Mouse (Mus musculus): ENCODE results near the gene Akt3. TPM values are rescaled to one million over a fixed set of nuclear protein-coding genes. Genes with fewer than 3 reads are reported as not detected.

Akt3 gene
- polyA plus RNA-seq, 1 experiment from 2014 or later = 0.37 TPM

GRCm38 (mm10) chr1:177031196-177031595 is 226.8 kb downstream of the Akt3 start:
- no peak overlapping the region for H3K27ac ChIP-seq (ENCODE audit: low read length)
- ATAC-seq (ENCODE audit: low read depth) = no peak
- H3K9me3 ChIP-seq (replicated peaks; ENCODE audit: control insufficient read depth, low read length) = no peaks in the 10 kb centered on the region
- H3K4me2 ChIP-seq (ENCODE audit: low read depth, low read length) = no peak overlapping the region
- 69% methylated on average over 1 of the region's 1 CpGs for WGBS (ENCODE audit: insufficient replicate concordance)
- no peaks in the 10 kb centered on the region for H3K4me1 ChIP-seq (ENCODE audit: control insufficient read depth, low read depth, low read length)
- H3K9ac ChIP-seq (ENCODE audit: low read depth, low read length) = no peak overlapping the region
- no peaks in the 10 kb centered on the region for H3K27me3 ChIP-seq (ENCODE audit: control insufficient read depth, insufficient read depth, low read depth, low read length)
- no peaks in the 10 kb centered on the region for H3K36me3 ChIP-seq (ENCODE audit: control insufficient read depth, insufficient read depth)
- no peak overlapping the region for H3K4me3 ChIP-seq (ENCODE audit: low read depth, low read length)

DNA sequence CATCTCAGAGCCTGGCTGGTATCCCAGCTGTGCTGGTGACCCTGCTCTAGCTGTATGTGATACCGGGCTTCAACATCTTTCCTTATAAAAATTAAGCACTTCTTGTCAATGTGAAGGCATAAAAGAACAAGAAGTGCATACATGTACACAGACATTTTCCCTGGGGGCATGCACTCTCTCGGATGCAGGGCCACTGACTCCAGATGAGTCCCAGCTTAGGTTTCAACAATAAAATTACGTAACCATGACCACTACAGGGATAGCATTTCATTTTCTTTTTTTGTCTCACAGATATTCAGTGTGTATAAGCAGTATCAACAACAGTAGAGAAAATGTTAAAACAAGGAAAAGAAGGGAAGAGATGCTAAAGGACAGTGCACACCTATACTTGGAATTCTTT is 227.3 kb downstream of the Akt3 start:
- WGBS (ENCODE audit: insufficient replicate concordance) = 62% methylated on average over 3 of the region's 3 CpGs
- Histone ChIP-seq H3K4me3 (ENCODE audit: low read depth, low read length) (no peak overlapping the region), H3K4me1 (ENCODE audit: control insufficient read depth, low read depth, low read length) (no peaks in the 10 kb centered on the region)

DNA sequence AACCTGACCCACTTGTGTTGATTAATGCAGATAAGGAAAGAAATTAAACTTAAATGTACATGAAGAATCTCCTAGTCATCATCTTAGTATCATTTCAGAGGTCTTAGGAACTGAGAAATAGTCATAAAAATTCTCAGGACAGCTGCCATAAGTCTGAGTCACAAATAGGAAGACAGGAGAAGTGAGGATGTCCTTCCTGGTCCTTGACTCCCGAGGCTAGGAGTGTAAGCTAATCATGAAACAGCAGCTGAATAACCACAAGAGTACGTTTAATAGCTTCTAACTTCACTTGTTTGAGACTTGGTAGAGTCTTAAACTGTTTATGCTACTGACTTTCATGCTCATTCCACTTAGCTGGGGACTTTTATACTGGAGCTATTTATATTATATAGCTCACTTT is 229.0 kb downstream of the Akt3 start:
- Histone ChIP-seq H3K27me3 (ENCODE audit: control insufficient read depth, insufficient read depth, low read depth, low read length) (no peaks in the 10 kb centered on the region), H3K9ac (ENCODE audit: low read depth, low read length) (no peak overlapping the region), H3K9me3 (replicated peaks; ENCODE audit: control insufficient read depth, low read length) (no peaks in the 10 kb centered on the region), H3K4me2 (ENCODE audit: low read depth, low read length) (no peak overlapping the region), H3K4me3 (ENCODE audit: low read depth, low read length) (no peak overlapping the region), H3K27ac (ENCODE audit: low read length) (no peak overlapping the region), H3K36me3 (ENCODE audit: control insufficient read depth, insufficient read depth) (no peaks in the 10 kb centered on the region), H3K4me1 (ENCODE audit: control insufficient read depth, low read depth, low read length) (no peaks in the 10 kb centered on the region)
- 29% methylated on average over 2 of the region's 2 CpGs for WGBS (ENCODE audit: insufficient replicate concordance)
- ATAC-seq (ENCODE audit: low read depth) = no peak

More for the DNA sequence above, 227.3 kb downstream of the Akt3 start:
- Histone ChIP-seq H3K27ac (ENCODE audit: low read length) (no peak overlapping the region), H3K36me3 (ENCODE audit: control insufficient read depth, insufficient read depth) (no peaks in the 10 kb centered on the region), H3K4me2 (ENCODE audit: low read depth, low read length) (no peak overlapping the region), H3K27me3 (ENCODE audit: control insufficient read depth, insufficient read depth, low read depth, low read length) (no peaks in the 10 kb centered on the region), H3K9ac (ENCODE audit: low read depth, low read length) (no peak overlapping the region), H3K9me3 (replicated peaks; ENCODE audit: control insufficient read depth, low read length) (no peaks in the 10 kb centered on the region)
- no peak for ATAC-seq (ENCODE audit: low read depth)

DNA sequence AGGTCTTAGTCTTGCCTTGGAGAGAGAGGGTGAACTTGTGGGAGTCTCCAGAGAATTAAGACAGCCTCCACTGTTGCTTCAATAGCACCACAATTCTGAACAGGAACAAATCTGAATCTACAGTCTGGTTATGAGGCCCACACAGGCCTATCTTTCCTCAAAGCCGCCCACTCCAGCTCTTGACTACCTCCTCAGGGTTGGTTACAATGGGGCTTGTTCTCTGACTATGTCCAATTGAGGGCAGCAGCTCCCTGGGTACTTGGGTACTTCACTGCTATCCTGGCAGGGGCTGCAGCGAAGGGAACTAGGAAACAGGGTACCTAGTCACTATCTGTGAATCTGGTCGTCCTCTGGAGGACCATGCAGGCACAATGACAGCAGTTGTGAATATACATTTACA is 230.3 kb downstream of the Akt3 start:
- Histone ChIP-seq H3K4me3 (ENCODE audit: low read depth, low read length) (no peak overlapping the region), H3K36me3 (ENCODE audit: control insufficient read depth, insufficient read depth) (no peaks in the 10 kb centered on the region), H3K27me3 (ENCODE audit: control insufficient read depth, insufficient read depth, low read depth, low read length) (no peaks in the 10 kb centered on the region), H3K27ac (ENCODE audit: low read length) (no peak overlapping the region), H3K9ac (ENCODE audit: low read depth, low read length) (no peak overlapping the region), H3K9me3 (replicated peaks; ENCODE audit: control insufficient read depth, low read length) (no peaks in the 10 kb centered on the region), H3K4me2 (ENCODE audit: low read depth, low read length) (no peak overlapping the region), H3K4me1 (ENCODE audit: control insufficient read depth, low read depth, low read length) (no peaks in the 10 kb centered on the region)
- 60% methylated on average over 3 of the region's 3 CpGs for WGBS (ENCODE audit: insufficient replicate concordance)
- no peak for ATAC-seq (ENCODE audit: low read depth)

DNA sequence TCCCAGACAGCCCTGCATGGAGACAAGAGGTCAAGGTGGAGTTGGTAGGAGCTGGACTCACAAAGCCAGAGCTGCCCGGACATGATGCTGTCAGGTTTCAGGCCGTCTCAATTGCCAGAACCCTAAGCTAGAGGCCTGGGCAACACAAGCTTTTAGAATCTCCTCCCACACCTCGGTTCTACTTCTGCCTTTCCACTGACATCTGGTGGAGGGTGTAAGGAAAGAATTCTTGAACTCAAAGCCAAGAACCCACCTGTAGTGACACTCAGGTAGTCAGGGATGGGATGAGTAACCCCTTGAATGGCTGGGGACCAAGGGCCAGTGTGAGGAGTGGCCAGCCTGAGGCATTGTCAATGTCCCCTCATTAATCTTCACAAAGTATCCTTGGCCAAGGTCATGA is 235.3 kb downstream of the Akt3 start:
- Histone ChIP-seq H3K27ac (ENCODE audit: low read length) (no peak overlapping the region), H3K4me3 (ENCODE audit: low read depth, low read length) (no peak overlapping the region), H3K9ac (ENCODE audit: low read depth, low read length) (no peak overlapping the region), H3K36me3 (ENCODE audit: control insufficient read depth, insufficient read depth) (no peaks in the 10 kb centered on the region), H3K27me3 (ENCODE audit: control insufficient read depth, insufficient read depth, low read depth, low read length) (no peaks in the 10 kb centered on the region), H3K4me2 (ENCODE audit: low read depth, low read length) (no peak overlapping the region), H3K4me1 (ENCODE audit: control insufficient read depth, low read depth, low read length) (no peaks in the 10 kb centered on the region), H3K9me3 (replicated peaks; ENCODE audit: control insufficient read depth, low read length) (no peaks in the 10 kb centered on the region)
- no peak for ATAC-seq (ENCODE audit: low read depth)
- WGBS (ENCODE audit: insufficient replicate concordance) = 51% methylated on average over 3 of the region's 3 CpGs

DNA sequence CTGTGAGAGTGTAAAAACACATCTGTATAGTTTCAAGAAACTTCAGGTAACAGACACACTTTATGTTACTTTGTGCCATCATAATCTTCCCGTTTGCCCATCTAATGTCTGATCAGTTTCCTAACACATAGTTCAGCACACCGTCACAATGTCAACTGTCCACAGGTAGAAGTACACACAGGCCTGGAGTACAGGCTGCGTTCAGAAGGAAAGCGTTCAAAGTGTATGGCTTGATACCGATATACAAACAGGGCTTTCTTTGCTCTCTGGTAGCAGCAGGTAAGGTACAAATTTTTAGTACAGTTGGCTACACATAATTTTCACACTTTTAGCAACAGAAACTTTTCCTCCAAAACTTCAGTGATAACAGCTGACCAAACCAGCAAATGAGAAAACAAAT is 238.3 kb downstream of the Akt3 start:
- Histone ChIP-seq H3K36me3 (ENCODE audit: control insufficient read depth, insufficient read depth) (no peaks in the 10 kb centered on the region), H3K27ac (ENCODE audit: low read length) (no peak overlapping the region), H3K9me3 (replicated peaks; ENCODE audit: control insufficient read depth, low read length) (no peaks in the 10 kb centered on the region), H3K4me3 (ENCODE audit: low read depth, low read length) (no peak overlapping the region), H3K27me3 (ENCODE audit: control insufficient read depth, insufficient read depth, low read depth, low read length) (no peaks in the 10 kb centered on the region), H3K4me2 (ENCODE audit: low read depth, low read length) (no peak overlapping the region), H3K4me1 (ENCODE audit: control insufficient read depth, low read depth, low read length) (no peaks in the 10 kb centered on the region), H3K9ac (ENCODE audit: low read depth, low read length) (no peak overlapping the region)
- ATAC-seq (ENCODE audit: low read depth) = no peak
- WGBS (ENCODE audit: insufficient replicate concordance) = 67% methylated on average over 5 of the region's 5 CpGs

GRCm38 (mm10) chr1:177018750-177019149 is 239.3 kb downstream of the Akt3 start:
- no peaks in the 10 kb centered on the region for H3K36me3 ChIP-seq (ENCODE audit: control insufficient read depth, insufficient read depth)
- H3K9ac ChIP-seq (ENCODE audit: low read depth, low read length) = no peak overlapping the region
- no peaks in the 10 kb centered on the region for H3K27me3 ChIP-seq (ENCODE audit: control insufficient read depth, insufficient read depth, low read depth, low read length)
- no peak overlapping the region for H3K27ac ChIP-seq (ENCODE audit: low read length)
- H3K4me2 ChIP-seq (ENCODE audit: low read depth, low read length) = no peak overlapping the region
- no peaks in the 10 kb centered on the region for H3K4me1 ChIP-seq (ENCODE audit: control insufficient read depth, low read depth, low read length)
- 84% methylated on average over 1 of the region's 1 CpGs for WGBS (ENCODE audit: insufficient replicate concordance)
- ATAC-seq (ENCODE audit: low read depth) = no peak
- H3K9me3 ChIP-seq (replicated peaks; ENCODE audit: control insufficient read depth, low read length) = no peaks in the 10 kb centered on the region
- no peak overlapping the region for H3K4me3 ChIP-seq (ENCODE audit: low read depth, low read length)

DNA sequence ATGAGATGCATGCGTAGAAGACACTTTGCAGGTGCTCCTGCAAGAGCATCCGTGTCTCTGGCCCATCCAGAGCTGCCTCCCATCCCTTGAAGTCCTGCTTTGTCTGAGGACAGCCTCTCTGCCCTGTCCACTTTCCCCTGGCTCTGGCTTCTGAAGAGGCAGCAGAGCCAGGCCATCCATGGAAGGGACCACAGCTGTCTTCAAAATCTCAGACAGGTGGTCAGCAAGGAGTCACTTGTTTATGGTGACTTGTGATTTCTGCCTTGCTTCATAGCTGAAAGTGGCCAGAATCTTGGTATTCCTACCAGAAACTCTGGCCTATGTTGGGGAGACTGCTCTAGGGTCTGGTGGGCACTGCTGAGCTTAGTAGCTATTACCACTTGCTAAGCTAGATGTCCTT is 241.3 kb downstream of the Akt3 start:
- H3K9me3 ChIP-seq (replicated peaks; ENCODE audit: control insufficient read depth, low read length) = no peaks in the 10 kb centered on the region
- H3K27me3 ChIP-seq (ENCODE audit: control insufficient read depth, insufficient read depth, low read depth, low read length) = no peaks in the 10 kb centered on the region
- no peak for ATAC-seq (ENCODE audit: low read depth)
- H3K4me2 ChIP-seq (ENCODE audit: low read depth, low read length) = no peak overlapping the region
- no peaks in the 10 kb centered on the region for H3K4me1 ChIP-seq (ENCODE audit: control insufficient read depth, low read depth, low read length)
- H3K9ac ChIP-seq (ENCODE audit: low read depth, low read length) = no peak overlapping the region
- WGBS (ENCODE audit: insufficient replicate concordance) = 64% methylated on average over 2 of the region's 2 CpGs
- H3K36me3 ChIP-seq (ENCODE audit: control insufficient read depth, insufficient read depth) = no peaks in the 10 kb centered on the region
- no peak overlapping the region for H3K4me3 ChIP-seq (ENCODE audit: low read depth, low read length)
- no peak overlapping the region for H3K27ac ChIP-seq (ENCODE audit: low read length)

GRCm38 (mm10) chr1:177015917-177016316 is 242.1 kb downstream of the Akt3 start:
- H3K4me2 ChIP-seq (ENCODE audit: low read depth, low read length) = no peak overlapping the region
- H3K4me1 ChIP-seq (ENCODE audit: control insufficient read depth, low read depth, low read length) = no peaks in the 10 kb centered on the region
- no peaks in the 10 kb centered on the region for H3K9me3 ChIP-seq (replicated peaks; ENCODE audit: control insufficient read depth, low read length)
- H3K4me3 ChIP-seq (ENCODE audit: low read depth, low read length) = no peak overlapping the region
- 48% methylated on average over 3 of the region's 3 CpGs for WGBS (ENCODE audit: insufficient replicate concordance)
- H3K27ac ChIP-seq (ENCODE audit: low read length) = no peak overlapping the region
- H3K36me3 ChIP-seq (ENCODE audit: control insufficient read depth, insufficient read depth) = no peaks in the 10 kb centered on the region
- no peak for ATAC-seq (ENCODE audit: low read depth)
- H3K9ac ChIP-seq (ENCODE audit: low read depth, low read length) = no peak overlapping the region
- H3K27me3 ChIP-seq (ENCODE audit: control insufficient read depth, insufficient read depth, low read depth, low read length) = no peaks in the 10 kb centered on the region
